Mouse (Mus musculus): ENCODE results near the gene Pdhb.

GRCm38 (mm10) chr14:8201715-8202114 lies 28.9 kb upstream of the Pdhb start:
- no peak for TF ChIP-seq POLR2A (IDR thresholded peaks at IDR 0.05; ENCODE audit: insufficient read length, low read depth)
- no peak for TF ChIP-seq TCF12 (IDR thresholded peaks at IDR 0.05; ENCODE audit: insufficient read depth, poor library complexity, severe bottlenecking)
- no peak for TF ChIP-seq POLR2AphosphoS2 (IDR thresholded peaks at IDR 0.05; ENCODE audit: insufficient read length, low read depth)
- TF ChIP-seq E2F4 (IDR thresholded peaks at IDR 0.05; ENCODE audit: insufficient read depth), result no peak
- no peak for TF ChIP-seq USF1 (IDR thresholded peaks at IDR 0.05; ENCODE audit: low read depth)

Measured in myocyte (in vitro differentiated cells).